Mouse (Mus musculus): ENCODE data around the gene Tmem200b.

DNA sequence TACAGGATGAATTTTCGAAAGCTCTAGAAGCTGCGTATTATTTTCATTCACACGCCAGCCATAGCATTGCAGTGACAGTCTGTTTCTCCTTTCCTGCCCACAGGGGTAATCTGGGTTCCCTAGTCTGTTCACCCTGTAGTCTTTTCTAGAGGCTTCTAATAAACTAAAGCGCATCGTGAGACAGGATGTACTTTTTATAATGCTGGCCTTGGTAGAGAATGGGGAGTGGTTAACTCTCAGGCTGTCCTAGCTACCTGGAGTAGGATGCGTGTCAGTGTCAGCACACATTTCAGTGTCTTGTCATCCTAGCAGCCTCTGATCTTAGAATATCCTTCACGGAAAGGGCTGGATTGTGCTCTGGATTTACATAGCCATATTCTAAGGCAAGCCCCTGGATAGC, 40.3 kb upstream of the Tmem200b start:
- TF ChIP-seq ZC3H11A (IDR thresholded peaks at IDR 0.05; ENCODE audit: borderline replicate concordance, low read depth, low read length) = no peak
- TF ChIP-seq ZNF384 (IDR thresholded peaks at IDR 0.05; ENCODE audit: low read depth, low read length) = no peak
- TF ChIP-seq CHD2 (IDR thresholded peaks at IDR 0.05; ENCODE audit: low read depth, low read length) = no peak
- TF ChIP-seq HCFC1 (IDR thresholded peaks at IDR 0.05; ENCODE audit: borderline replicate concordance, insufficient read depth, low read length) = no peak
